Comparison of ENCODE assay signal across 25 mouse cellular contexts in the genomic region with DNA sequence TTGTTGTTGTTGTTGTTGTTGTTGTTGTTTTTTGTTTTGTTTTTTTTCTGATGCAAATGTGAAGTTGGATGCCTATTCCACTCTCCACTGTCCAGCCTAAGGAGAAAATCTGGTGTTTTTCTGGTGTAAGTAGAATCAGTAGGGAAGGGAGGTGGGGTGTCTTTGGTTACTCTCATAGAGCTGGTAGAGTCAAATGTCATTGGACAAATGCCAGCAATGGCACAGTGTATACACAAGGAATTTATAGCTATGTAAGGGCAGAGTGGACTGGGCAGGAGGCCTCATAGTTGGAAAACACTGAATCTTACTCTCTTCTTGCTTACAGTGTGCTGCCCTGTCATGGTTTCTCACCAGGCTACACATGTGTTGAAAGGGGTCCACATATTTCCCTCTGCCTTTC.
DNase-seq lines count a peak whose midpoint lies in the region; ATAC-seq and TF ChIP-seq lines count a peak whose summit lies in the region.
"Had no signal": no experiment of that assay in that cellular context is flagged by ENCODE, and none has a peak within 500 bp of the region (broad histone marks: within the 10 kb centered on the region; RNA-seq: fewer than 3 reads in every experiment).

No protein-coding gene starts in this region.

- ATAC-seq in kidney, embryonic 15.5 days (replicated peaks; ENCODE audit: low FRiP score), result peak; percentile 75
- ATAC-seq in limb, embryonic 13.5 days (ENCODE audit: low FRiP score, low read depth), result 0 out of 2 replicates have a peak, but pooled peaks have one; percentile 57
- no peak for ATAC-seq in liver, postnatal 0 days
- ATAC-seq: forebrain, embryonic 15.5 days; hindbrain, embryonic 16.5 days; Patski had no signal

- TF ChIP-seq CTCF in liver, postnatal 0 days (IDR thresholded peaks at IDR 0.05; ENCODE audit: low read depth), result no peak

- no peak overlapping the region for H3K4me3 ChIP-seq in kidney, embryonic 15.5 days (replicated peaks)
- no peak overlapping the region for H3K4me3 ChIP-seq in limb, embryonic 13.5 days
- H3K4me3 ChIP-seq in limb, embryonic 10.5 days, result no peak overlapping the region
- no peak overlapping the region for H3K4me3 ChIP-seq in liver, postnatal 0 days (ENCODE audit: low read depth, low read length)
- H3K4me3 ChIP-seq: embryonic facial prominence, embryonic 12.5 days; erythroblast, embryonic 14.5 days; forebrain, embryonic 12.5 days; forebrain, embryonic 15.5 days; heart, embryonic 12.5 days; heart, embryonic 15.5 days; hindbrain, embryonic 10.5 days; hindbrain, embryonic 13.5 days had no signal

- H3K4me2 ChIP-seq in kidney, embryonic 15.5 days, result no peak overlapping the region
- no peak overlapping the region for H3K4me2 ChIP-seq in limb, embryonic 13.5 days (replicated peaks)
- H3K4me2 ChIP-seq in liver, postnatal 0 days (ENCODE audit: low read depth, low read length), result no peak overlapping the region
- H3K4me2 ChIP-seq: embryonic facial prominence, embryonic 12.5 days; forebrain, embryonic 12.5 days; forebrain, embryonic 15.5 days; heart, embryonic 12.5 days; heart, embryonic 15.5 days; hindbrain, embryonic 13.5 days had no signal

- H3K27me3 ChIP-seq in kidney, embryonic 15.5 days, result no peaks in the 10 kb centered on the region
- no peaks in the 10 kb centered on the region for H3K27me3 ChIP-seq in limb, embryonic 13.5 days
- H3K27me3 ChIP-seq in limb, embryonic 10.5 days (ENCODE audit: low read depth, poor library complexity, severe bottlenecking), result no peaks in the 10 kb centered on the region
- no peaks in the 10 kb centered on the region for H3K27me3 ChIP-seq in liver, postnatal 0 days (ENCODE audit: insufficient read depth, low read length)
- H3K27me3 ChIP-seq: embryonic facial prominence, embryonic 12.5 days; forebrain, embryonic 12.5 days; forebrain, embryonic 15.5 days; heart, embryonic 12.5 days; heart, embryonic 15.5 days; hindbrain, embryonic 13.5 days had no signal

- no peak overlapping the region for H3K9ac ChIP-seq in kidney, embryonic 15.5 days
- H3K9ac ChIP-seq in limb, embryonic 13.5 days, result no peak overlapping the region
- H3K9ac ChIP-seq in liver, postnatal 0 days (replicated peaks), result no peak overlapping the region
- H3K9ac ChIP-seq: embryonic facial prominence, embryonic 12.5 days; forebrain, embryonic 12.5 days; forebrain, embryonic 15.5 days; heart, embryonic 12.5 days; heart, embryonic 15.5 days; hindbrain, embryonic 13.5 days had no signal

- H3K9me3 ChIP-seq in kidney, embryonic 15.5 days (replicated peaks), result no peaks in the 10 kb centered on the region
- no peaks in the 10 kb centered on the region for H3K9me3 ChIP-seq in limb, embryonic 13.5 days
- no peaks in the 10 kb centered on the region for H3K9me3 ChIP-seq in limb, embryonic 10.5 days (replicated peaks)
- no peaks in the 10 kb centered on the region for H3K9me3 ChIP-seq in liver, postnatal 0 days (ENCODE audit: low read length)
- H3K9me3 ChIP-seq: embryonic facial prominence, embryonic 12.5 days; forebrain, embryonic 12.5 days; forebrain, embryonic 15.5 days; heart, embryonic 12.5 days; heart, embryonic 15.5 days; hindbrain, embryonic 10.5 days; hindbrain, embryonic 13.5 days had no signal

- H3K27ac ChIP-seq in kidney, embryonic 15.5 days, result no peak overlapping the region
- no peak overlapping the region for H3K27ac ChIP-seq in limb, embryonic 13.5 days
- no peak overlapping the region for H3K27ac ChIP-seq in limb, embryonic 10.5 days
- no peak overlapping the region for H3K27ac ChIP-seq in liver, postnatal 0 days (ENCODE audit: low read depth)
- H3K27ac ChIP-seq: embryonic facial prominence, embryonic 12.5 days; forebrain, embryonic 12.5 days; forebrain, embryonic 15.5 days; heart, embryonic 15.5 days; hindbrain, embryonic 10.5 days; hindbrain, embryonic 13.5 days had no signal

- no peak for DNase-seq in kidney, postnatal 4 days
- DNase-seq in limb, embryonic 10.5 days (ENCODE audit: low spot score), result no peak
- peak; percentile 8 for DNase-seq in NIH3T3 (ENCODE audit: low read depth)
- DNase-seq in liver, postnatal 0 days, result no peak
- DNase-seq: adrenal gland, postnatal 10 days; adrenal gland, postnatal 36 days; cerebellum, adult 18-20 months; cerebellum, adult 9-10 months; cerebellum, postnatal 14 days; gastrocnemius, postnatal 25 days; heart, adult 18-20 months; heart, postnatal 10 days; heart, postnatal 36 days had no signal

- no peak for TF ChIP-seq EP300 in liver, postnatal 0 days (IDR thresholded peaks at IDR 0.05; ENCODE audit: low read depth)

- no peaks in the 10 kb centered on the region for H3K4me1 ChIP-seq in kidney, embryonic 15.5 days
- peaks cover 4% of the 10 kb centered on the region; the same call in 1 of the 2 replicates for H3K4me1 ChIP-seq in limb, embryonic 13.5 days
- H3K4me1 ChIP-seq in limb, embryonic 10.5 days, result peaks cover 8% of the 10 kb centered on the region
- H3K4me1 ChIP-seq in liver, postnatal 0 days (ENCODE audit: insufficient read depth), result no peaks in the 10 kb centered on the region
- H3K4me1 ChIP-seq: embryonic facial prominence, embryonic 12.5 days; forebrain, embryonic 12.5 days; forebrain, embryonic 15.5 days; heart, embryonic 12.5 days; heart, embryonic 15.5 days; hindbrain, embryonic 10.5 days had no signal

- no peaks in the 10 kb centered on the region for H3K36me3 ChIP-seq in kidney, embryonic 15.5 days
- no peaks in the 10 kb centered on the region for H3K36me3 ChIP-seq in limb, embryonic 13.5 days
- no peaks in the 10 kb centered on the region for H3K36me3 ChIP-seq in limb, embryonic 10.5 days
- no peaks in the 10 kb centered on the region for H3K36me3 ChIP-seq in liver, postnatal 0 days (replicated peaks; ENCODE audit: insufficient read depth, low read length)
- H3K36me3 ChIP-seq: embryonic facial prominence, embryonic 12.5 days; forebrain, embryonic 12.5 days; forebrain, embryonic 15.5 days; heart, embryonic 12.5 days; heart, embryonic 15.5 days; hindbrain, embryonic 10.5 days; hindbrain, embryonic 13.5 days had no signal
